Mouse (Mus musculus): ENCODE measurements at regions not wholly inside any gene's neighbourhood (a gene's known extent, or its start where the extent isn't known, plus 50 kb on each side); places are given as distances from the start of the nearest gene placed in this dataset.

- TF ChIP-seq POLR2A (IDR thresholded peaks at IDR 0.05; ENCODE audit: low read depth, low read length) = no peak
- TF ChIP-seq CTCF (conservative IDR thresholded peaks at IDR 0.05; ENCODE audit: insufficient read depth, insufficient read length, low read depth, low read length) = no peak
These were observed 81.8 kb downstream of the Cdca7 start for GRCm38 (mm10) chr2:72557565-72558260.
